Mouse (Mus musculus): ENCODE results near the gene Armc2. TPM values are rescaled to one million over a fixed set of nuclear protein-coding genes. Genes with fewer than 3 reads are reported as not detected.

The Armc2 gene
- polyA plus RNA-seq, 2 experiments: 3.6 to 4.8 TPM

DNA sequence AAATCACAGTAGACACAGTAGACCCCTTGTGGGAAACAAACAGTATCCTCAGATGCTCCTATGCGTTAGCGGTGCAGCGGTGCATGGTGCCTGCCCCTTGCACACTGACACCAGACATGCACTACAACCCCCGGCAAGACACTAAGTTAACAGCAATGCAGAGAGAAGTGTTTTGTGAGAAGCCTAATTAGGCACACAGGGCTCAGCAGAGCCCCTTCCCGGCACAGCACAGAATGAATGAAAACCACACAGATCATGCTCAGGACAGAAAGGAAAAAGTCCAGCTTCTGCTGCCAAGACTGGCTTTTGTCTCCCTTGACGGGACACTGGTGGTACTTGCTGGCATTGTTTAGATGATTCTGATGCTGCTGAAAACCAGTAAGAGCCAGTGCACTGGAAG lies 109.3 kb downstream of the Armc2 start:
- whole genome bisulfite sequencing: 77% methylated on average over 6 of the region's 6 CpGs
- H3K4me2 ChIP-seq (replicated peaks; ENCODE audit: low read depth, low read length, severe bottlenecking): no peak overlapping the region
- DNase-seq (ENCODE audit: low spot score) (no peak), ATAC-seq (ENCODE audit: low FRiP score, low read depth) (no peak)
- H3K9me3 ChIP-seq (ENCODE audit: control insufficient read depth, low read length): no peaks in the 10 kb centered on the region
- H3K4me3 ChIP-seq (replicated peaks; ENCODE audit: low read length): no peak overlapping the region
- H3K36me3 ChIP-seq (ENCODE audit: control insufficient read depth, insufficient read depth, low read length): peaks cover 35% of the 10 kb centered on the region
- H3K4me1 ChIP-seq (ENCODE audit: control insufficient read depth, insufficient read depth, low read length): no peaks in the 10 kb centered on the region
- TF ChIP-seq POLR2A (IDR thresholded peaks at IDR 0.05; ENCODE audit: borderline replicate concordance, extremely low read depth, insufficient read depth, insufficient read length): no peak
- no peak overlapping the region for H3K9ac ChIP-seq (ENCODE audit: low read depth, low read length, severe bottlenecking)
- H3K27ac ChIP-seq (replicated peaks; ENCODE audit: low read depth, low read length): no peak overlapping the region
- no peaks in the 10 kb centered on the region for H3K27me3 ChIP-seq (ENCODE audit: control insufficient read depth, insufficient read depth, low read length)

GRCm38 (mm10) chr10:41907950-41908349 lies 110.3 kb downstream of the Armc2 start:
- Histone ChIP-seq H3K27me3 (ENCODE audit: control insufficient read depth, insufficient read depth, low read length) (no peaks in the 10 kb centered on the region), H3K9me3 (ENCODE audit: control insufficient read depth, low read length) (no peaks in the 10 kb centered on the region), H3K36me3 (ENCODE audit: control insufficient read depth, insufficient read depth, low read length) (peaks cover 43% of the 10 kb centered on the region), H3K4me2 (replicated peaks; ENCODE audit: low read depth, low read length, severe bottlenecking) (no peak overlapping the region), H3K4me1 (ENCODE audit: control insufficient read depth, insufficient read depth, low read length) (no peaks in the 10 kb centered on the region), H3K9ac (ENCODE audit: low read depth, low read length, severe bottlenecking) (no peak overlapping the region), H3K4me3 (replicated peaks; ENCODE audit: low read length) (no peak overlapping the region), H3K27ac (replicated peaks; ENCODE audit: low read depth, low read length) (no peak overlapping the region)
- WGBS: 73% methylated on average over 4 of the region's 4 CpGs
- DNase-seq (ENCODE audit: low spot score) (no peak), ATAC-seq (ENCODE audit: low FRiP score, low read depth) (no peak)
- TF ChIP-seq POLR2A (IDR thresholded peaks at IDR 0.05; ENCODE audit: borderline replicate concordance, extremely low read depth, insufficient read depth, insufficient read length): no peak

DNA sequence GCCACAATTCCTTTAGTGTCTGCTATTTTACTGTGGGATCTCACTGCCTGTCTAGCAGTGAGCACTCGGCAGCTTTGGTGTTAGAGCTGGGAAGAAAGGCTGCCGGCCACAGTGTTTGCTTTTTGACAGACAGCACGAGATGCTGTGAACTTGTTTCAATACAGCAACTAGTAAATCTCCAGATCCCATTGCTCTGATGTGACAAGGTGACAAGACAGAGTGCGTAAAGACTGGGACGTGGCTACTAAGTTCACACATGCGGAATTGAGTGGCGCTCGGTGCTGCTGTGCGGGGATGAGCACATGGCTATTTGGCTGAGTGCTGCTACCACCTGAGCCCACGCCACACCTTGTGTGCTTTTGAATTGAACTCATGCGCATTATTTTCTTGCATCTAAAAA lies 110.8 kb downstream of the Armc2 start:
- Histone ChIP-seq H3K27ac (replicated peaks; ENCODE audit: low read depth, low read length) (no peak overlapping the region), H3K4me1 (ENCODE audit: control insufficient read depth, insufficient read depth, low read length) (no peaks in the 10 kb centered on the region), H3K4me2 (replicated peaks; ENCODE audit: low read depth, low read length, severe bottlenecking) (no peak overlapping the region), H3K4me3 (replicated peaks; ENCODE audit: low read length) (no peak overlapping the region), H3K27me3 (ENCODE audit: control insufficient read depth, insufficient read depth, low read length) (no peaks in the 10 kb centered on the region), H3K9ac (ENCODE audit: low read depth, low read length, severe bottlenecking) (no peak overlapping the region), H3K9me3 (ENCODE audit: control insufficient read depth, low read length) (no peaks in the 10 kb centered on the region), H3K36me3 (ENCODE audit: control insufficient read depth, insufficient read depth, low read length) (peaks cover 47% of the 10 kb centered on the region)
- ATAC-seq (ENCODE audit: low FRiP score, low read depth) (no peak), DNase-seq (ENCODE audit: low spot score) (no peak)
- 81% methylated on average over 11 of the region's 11 CpGs for WGBS
- no peak for TF ChIP-seq POLR2A (IDR thresholded peaks at IDR 0.05; ENCODE audit: borderline replicate concordance, extremely low read depth, insufficient read depth, insufficient read length)

DNA sequence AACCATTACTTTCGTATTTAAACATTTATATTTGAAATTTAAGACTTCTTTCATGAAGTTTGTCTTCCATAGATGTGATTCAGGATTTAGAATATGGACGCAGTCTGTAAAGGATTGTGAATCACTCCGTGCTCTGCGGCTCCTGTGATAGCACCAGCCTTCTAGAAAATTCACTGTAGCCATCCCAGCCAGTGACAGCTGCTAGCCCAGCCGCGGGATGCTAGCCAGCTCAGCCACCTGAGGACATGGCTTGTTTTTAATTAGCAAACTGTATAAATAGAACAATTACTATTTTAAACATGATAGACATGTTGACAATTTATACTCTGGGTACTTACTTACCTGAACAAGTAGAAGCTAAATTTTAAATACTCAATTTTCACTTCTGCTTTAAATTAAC lies 116.4 kb downstream of the Armc2 start:
- H3K9me3 ChIP-seq (ENCODE audit: control insufficient read depth, low read length): no peaks in the 10 kb centered on the region
- H3K4me2 ChIP-seq (replicated peaks; ENCODE audit: low read depth, low read length, severe bottlenecking): no peak overlapping the region
- ATAC-seq (ENCODE audit: low FRiP score, low read depth) (no peak), DNase-seq (ENCODE audit: low spot score) (no peak)
- TF ChIP-seq POLR2A (IDR thresholded peaks at IDR 0.05; ENCODE audit: borderline replicate concordance, extremely low read depth, insufficient read depth, insufficient read length): no peak
- H3K4me1 ChIP-seq (ENCODE audit: control insufficient read depth, insufficient read depth, low read length): no peaks in the 10 kb centered on the region
- no peak overlapping the region for H3K9ac ChIP-seq (ENCODE audit: low read depth, low read length, severe bottlenecking)
- 88% methylated on average over 6 of the region's 6 CpGs for WGBS
- H3K27ac ChIP-seq (replicated peaks; ENCODE audit: low read depth, low read length): no peak overlapping the region
- H3K27me3 ChIP-seq (ENCODE audit: control insufficient read depth, insufficient read depth, low read length): no peaks in the 10 kb centered on the region
- no peak overlapping the region for H3K4me3 ChIP-seq (replicated peaks; ENCODE audit: low read length)
- H3K36me3 ChIP-seq (ENCODE audit: control insufficient read depth, insufficient read depth, low read length): peaks cover 64% of the 10 kb centered on the region

- no peaks in the 10 kb centered on the region for H3K9me3 ChIP-seq (ENCODE audit: control insufficient read depth, low read length)
Observed at GRCm38 (mm10) chr10:41901456-41901855, 116.8 kb downstream of the Armc2 start.

GRCm38 (mm10) chr10:41896865-41897264 lies 121.4 kb downstream of the Armc2 start:
- Histone ChIP-seq H3K27me3 (ENCODE audit: control insufficient read depth, insufficient read depth, low read length) (no peaks in the 10 kb centered on the region), H3K27ac (replicated peaks; ENCODE audit: low read depth, low read length) (no peak overlapping the region), H3K4me1 (ENCODE audit: control insufficient read depth, insufficient read depth, low read length) (peaks cover 18% of the 10 kb centered on the region), H3K9me3 (ENCODE audit: control insufficient read depth, low read length) (no peaks in the 10 kb centered on the region), H3K4me2 (replicated peaks; ENCODE audit: low read depth, low read length, severe bottlenecking) (no peak overlapping the region), H3K4me3 (replicated peaks; ENCODE audit: low read length) (no peak overlapping the region), H3K36me3 (ENCODE audit: control insufficient read depth, insufficient read depth, low read length) (peaks cover 38% of the 10 kb centered on the region), H3K9ac (ENCODE audit: low read depth, low read length, severe bottlenecking) (no peak overlapping the region)
- WGBS: 80% methylated on average over 2 of the region's 2 CpGs
- DNase-seq (ENCODE audit: low spot score): no peak
- no peak for TF ChIP-seq POLR2A (IDR thresholded peaks at IDR 0.05; ENCODE audit: borderline replicate concordance, extremely low read depth, insufficient read depth, insufficient read length)
- no peak for ATAC-seq (ENCODE audit: low FRiP score, low read depth)

More at GRCm38 (mm10) chr10:41901456-41901855, 116.8 kb downstream of the Armc2 start:
- Histone ChIP-seq H3K4me2 (replicated peaks; ENCODE audit: low read depth, low read length, severe bottlenecking) (no peak overlapping the region), H3K4me3 (replicated peaks; ENCODE audit: low read length) (no peak overlapping the region), H3K27me3 (ENCODE audit: control insufficient read depth, insufficient read depth, low read length) (no peaks in the 10 kb centered on the region), H3K9ac (ENCODE audit: low read depth, low read length, severe bottlenecking) (no peak overlapping the region), H3K27ac (replicated peaks; ENCODE audit: low read depth, low read length) (no peak overlapping the region), H3K36me3 (ENCODE audit: control insufficient read depth, insufficient read depth, low read length) (peaks cover 63% of the 10 kb centered on the region), H3K4me1 (ENCODE audit: control insufficient read depth, insufficient read depth, low read length) (no peaks in the 10 kb centered on the region)
- no peak for TF ChIP-seq POLR2A (IDR thresholded peaks at IDR 0.05; ENCODE audit: borderline replicate concordance, extremely low read depth, insufficient read depth, insufficient read length)
- DNase-seq (ENCODE audit: low spot score) (no peak), ATAC-seq (ENCODE audit: low FRiP score, low read depth) (no peak)
- 87% methylated on average over 8 of the region's 8 CpGs for WGBS
